Mouse (Mus musculus) T-cell, adult 2 months (primary cell): ENCODE results near the gene Kif2c.
A peak's percentile ranks its signal among the peaks of the same experiment; 100 is the strongest.

Experiments
- DNase-seq: peaks from one replicate; pipeline ENCODE4 v3.0.0; 2022; ENCODE audit warnings: low spot score

Gene Kif2c

GRCm38 (mm10) chr4:117181863-117182758 lies at the start of gene Kif2c:
Kif2c (minus strand) TSS chr4:117182639.
- DNase-seq, result peak; percentile 92

GRCm38 (mm10) chr4:117231208-117231607 lies 48.8 kb upstream of the Kif2c start:
- no peak for DNase-seq

DNA sequence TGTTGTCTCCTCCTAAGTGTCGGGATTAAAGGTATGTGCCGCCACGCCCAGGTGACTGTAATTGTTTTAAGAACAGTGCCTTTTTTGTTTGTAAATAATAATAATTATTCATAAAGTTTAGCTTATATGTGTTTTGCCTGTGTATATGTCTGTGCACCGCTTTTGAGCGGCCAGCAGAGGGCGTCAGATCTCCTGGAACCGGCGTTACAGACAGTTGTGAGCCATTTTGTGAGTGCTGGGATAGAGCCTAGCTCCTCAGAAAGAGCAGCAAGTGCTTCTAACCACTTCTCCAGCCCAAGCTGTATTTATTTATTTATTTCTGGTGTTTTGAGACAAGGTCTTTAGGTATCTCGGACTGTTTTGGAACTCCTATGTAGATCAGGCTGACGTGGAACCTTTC lies 47.9 kb upstream of the Kif2c start:
- no peak for DNase-seq

DNA sequence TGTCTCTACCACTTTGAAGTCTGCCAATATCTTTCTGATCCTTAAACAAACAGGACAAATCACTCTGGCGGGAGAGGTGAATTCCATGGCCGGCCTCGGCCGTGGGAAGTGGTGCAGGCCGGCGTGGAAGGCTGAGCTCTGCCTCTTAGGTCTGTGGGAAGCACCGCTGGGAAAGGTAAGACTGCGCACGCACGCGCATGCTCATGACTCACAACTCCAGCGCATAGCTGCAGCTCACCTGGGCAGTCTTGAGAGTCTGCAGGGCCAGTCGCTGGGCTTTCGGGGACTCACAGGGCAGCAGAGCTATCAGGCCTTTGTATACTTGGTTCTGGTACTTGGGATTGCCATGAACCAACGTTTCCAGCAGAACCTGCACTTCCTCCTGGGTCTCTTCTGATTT lies 47.2 kb upstream of the Kif2c start:
- no peak for DNase-seq

DNA sequence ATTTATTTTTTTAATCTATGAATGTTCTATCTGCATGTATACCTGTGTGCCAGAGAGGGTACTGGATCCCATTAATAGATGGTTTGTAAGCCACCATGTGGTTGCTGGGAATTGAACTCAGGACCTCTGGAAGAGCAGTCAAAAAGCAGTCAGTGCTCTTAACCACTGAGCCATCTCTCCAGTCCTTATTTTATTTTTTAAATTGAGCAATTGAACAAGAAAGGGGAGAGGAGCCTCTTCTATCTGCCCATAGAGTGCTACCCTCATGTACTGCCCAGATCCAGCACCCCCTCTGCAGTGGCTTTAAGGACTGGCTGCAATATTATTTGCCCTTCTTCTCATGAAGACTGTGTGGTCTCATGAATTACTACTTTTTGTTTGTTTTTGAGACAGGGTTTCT lies 42.8 kb upstream of the Kif2c start:
- DNase-seq, result no peak

DNA sequence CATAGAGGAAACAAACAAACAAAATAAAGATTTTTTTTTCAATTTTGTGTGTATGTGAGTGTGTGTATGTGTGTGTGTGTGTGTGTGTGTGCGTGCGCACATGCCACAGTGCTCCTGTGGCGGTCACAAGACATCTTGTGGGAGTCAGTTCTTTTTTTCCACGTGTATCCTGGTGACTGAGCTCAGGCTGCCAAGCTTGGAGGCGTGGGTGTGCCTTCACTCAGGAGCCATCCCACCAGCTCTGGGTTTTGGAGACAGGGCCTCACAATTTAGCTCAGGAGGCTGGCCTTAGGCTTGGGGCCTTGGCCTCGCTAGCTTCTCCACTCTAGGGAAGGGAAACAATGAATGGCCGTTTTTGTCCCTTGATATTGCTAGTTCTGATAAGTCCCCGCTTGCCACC lies 41.7 kb upstream of the Kif2c start:
- DNase-seq, result no peak

DNA sequence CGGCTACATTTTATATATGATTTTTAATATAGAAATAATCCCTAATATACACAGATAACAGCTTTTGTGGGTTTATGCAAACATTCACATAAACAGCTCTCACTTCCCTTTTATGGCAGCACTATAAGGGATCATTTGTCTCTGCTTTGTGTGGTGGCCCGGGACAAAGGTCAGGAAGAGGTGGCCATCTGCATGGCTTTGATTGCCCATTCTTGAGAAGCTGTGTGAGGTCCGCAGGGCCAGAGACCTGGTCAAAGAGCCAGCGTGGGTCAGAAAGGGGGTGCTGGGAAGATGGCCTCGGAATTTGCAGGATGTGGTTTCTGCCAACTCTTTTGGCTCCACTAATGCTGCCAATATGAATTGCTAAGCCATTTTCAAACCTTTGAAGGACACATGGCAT lies 40.6 kb upstream of the Kif2c start:
- no peak for DNase-seq

GRCm38 (mm10) chr4:117221836-117222235 lies 39.4 kb upstream of the Kif2c start:
- no peak for DNase-seq

- peak; percentile 49 for DNase-seq
These were observed 38.5 kb upstream of the Kif2c start for GRCm38 (mm10) chr4:117220741-117221515.

DNA sequence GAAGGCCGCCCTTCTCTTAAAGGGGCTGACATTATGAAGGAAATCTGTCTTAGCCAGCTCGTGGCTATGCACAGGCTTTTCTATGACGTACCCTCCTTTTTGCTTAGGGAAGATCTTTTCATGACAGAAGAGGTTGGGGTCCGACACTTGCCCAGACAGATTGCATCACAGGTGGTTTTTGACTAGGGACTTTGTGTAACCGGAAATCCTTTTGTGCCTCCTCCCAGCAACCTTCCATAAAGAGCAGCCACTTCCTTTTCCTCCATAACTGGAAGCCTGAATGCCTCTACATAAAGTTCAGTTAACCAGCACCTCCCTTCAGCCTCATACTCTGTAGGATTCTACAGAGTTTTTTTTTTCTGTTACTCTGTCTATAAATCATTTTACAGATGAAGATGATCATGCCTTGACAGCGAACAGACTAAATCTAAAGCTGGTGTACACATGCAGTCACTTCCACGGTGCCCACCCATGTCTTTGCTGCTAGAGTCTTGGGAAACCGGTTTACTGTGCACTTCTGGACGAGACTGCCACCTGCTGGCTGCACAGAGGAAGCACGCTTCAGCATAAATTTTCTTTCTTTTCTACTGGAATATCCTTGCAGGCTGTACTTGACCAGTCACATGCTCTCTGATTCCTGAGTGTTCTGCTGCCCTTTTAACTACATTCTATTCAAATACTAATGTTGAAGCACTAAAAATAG lies 36.2 kb upstream of the Kif2c start:
- peak; percentile 56 for DNase-seq

DNA sequence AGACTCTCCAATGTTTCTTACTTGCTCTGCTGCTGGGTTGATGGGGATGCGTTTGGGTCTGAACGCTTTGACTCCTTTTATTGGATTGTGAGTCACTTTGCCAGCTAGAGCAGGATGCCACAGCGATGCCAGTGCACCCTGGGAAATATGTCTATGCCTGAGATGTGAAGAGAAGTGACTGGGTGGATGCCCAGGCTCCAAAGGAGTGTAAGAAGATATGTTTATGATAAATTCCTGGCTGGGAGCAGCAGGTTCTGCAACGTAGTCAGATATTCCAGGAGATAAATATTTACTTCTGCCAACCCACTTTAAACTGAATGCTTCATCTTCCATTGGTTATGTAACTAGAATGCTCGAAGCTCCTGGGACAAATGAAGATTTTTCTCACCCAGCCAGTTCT lies 34.6 kb upstream of the Kif2c start:
- DNase-seq, result no peak

DNA sequence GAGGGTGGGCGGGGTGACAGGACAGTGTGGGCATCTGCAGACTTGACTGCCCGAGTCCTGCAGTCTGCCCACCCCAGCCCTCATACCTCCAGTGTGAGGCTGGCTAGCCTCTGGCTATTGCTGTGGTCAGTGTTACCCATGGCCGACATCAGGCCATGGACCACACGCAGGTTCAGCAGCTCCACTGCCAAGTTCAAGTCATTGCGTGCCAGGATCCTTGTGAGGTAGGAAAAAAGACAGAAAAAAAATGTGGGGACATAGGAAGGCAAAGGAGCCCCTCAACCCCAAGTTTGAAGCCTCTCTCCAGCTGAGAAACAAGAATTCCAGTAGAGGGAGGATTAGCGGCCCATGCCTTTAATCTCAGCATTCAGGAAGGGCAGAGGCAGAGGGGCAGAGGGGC lies 31.8 kb upstream of the Kif2c start:
- DNase-seq, result no peak

- peak; percentile 83 for DNase-seq
These were observed 28.0 kb upstream of the Kif2c start for GRCm38 (mm10) chr4:117210147-117211074.

GRCm38 (mm10) chr4:117209592-117209991 lies 27.2 kb upstream of the Kif2c start:
- no peak for DNase-seq

DNA sequence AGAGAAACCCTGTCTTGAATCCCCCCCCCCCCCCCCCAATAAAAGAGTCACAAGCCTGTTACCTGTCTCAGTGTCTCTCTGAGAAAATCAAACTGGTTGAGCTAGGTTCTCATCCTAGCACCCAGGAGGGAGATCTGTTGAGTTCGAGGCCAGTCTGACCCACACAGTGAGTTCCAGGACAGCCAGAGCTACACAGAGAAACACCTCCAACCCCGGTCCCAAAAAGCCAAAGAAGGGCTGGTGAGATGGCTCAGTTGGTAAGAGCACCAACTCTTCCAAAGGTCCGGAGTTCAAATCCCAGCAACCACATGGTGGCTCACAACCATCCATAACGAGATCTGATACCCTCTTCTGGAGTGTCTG lies 20.5 kb upstream of the Kif2c start:
- DNase-seq, result no peak

GRCm38 (mm10) chr4:117202046-117202991 lies 19.9 kb upstream of the Kif2c start:
- DNase-seq, result peak; percentile 69

- DNase-seq, result no peak
These were observed 9.4 kb upstream of the Kif2c start for GRCm38 (mm10) chr4:117191804-117192203.

- DNase-seq, result no peak
These were observed 8.2 kb upstream of the Kif2c start for GRCm38 (mm10) chr4:117190660-117191059.

DNA sequence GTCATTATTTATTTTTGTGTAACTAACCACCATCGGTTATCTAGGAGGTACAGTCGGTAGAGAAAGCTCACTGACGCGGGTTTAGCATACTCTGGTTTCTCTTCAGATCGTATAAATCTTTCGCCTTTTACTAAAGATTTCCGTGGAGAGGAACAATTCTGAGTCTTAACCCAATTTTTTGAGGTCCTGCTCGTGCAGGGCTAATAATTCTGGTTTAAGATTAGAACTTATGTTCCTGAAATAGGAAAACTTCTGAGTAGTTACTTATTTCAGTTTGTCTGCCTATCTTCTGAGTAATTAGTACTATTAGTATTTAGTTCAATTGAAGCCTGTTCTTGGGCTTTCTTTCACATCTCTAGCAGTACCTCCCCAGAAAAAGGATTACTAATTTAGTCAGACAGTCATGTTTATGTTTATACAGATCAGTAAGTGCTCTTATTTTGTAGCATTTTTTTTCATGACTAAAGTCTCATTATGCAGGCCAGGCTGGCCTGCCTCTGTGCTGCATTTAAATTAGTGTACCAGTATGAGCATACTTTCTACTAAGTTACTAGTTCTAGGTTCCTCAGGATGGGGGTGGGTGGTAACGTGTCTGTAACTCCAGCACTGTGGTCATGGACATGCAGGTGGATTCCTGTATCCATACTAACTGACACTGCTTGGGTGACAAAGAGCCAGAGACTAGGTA lies 7.6 kb upstream of the Kif2c start:
- DNase-seq, result peak; percentile 70

GRCm38 (mm10) chr4:117189382-117189855 lies 7.0 kb upstream of the Kif2c start:
- DNase-seq, result peak; percentile 83
